Mouse (Mus musculus) forebrain, embryonic 11.5 days (tissue): Measurements from ENCODE around the gene Nmrk2. TPM values are rescaled to one million over a fixed set of nuclear protein-coding genes. Genes with fewer than 3 reads are reported as not detected.
"Not testable (repeated sequence)": the region's sequence is repeated elsewhere in the genome, so short reads cannot be mapped to it uniquely, and the experiment has no call there.

Experiments used
- ATAC-seq: fragments of 200-750 bp; cut with Nextera tagmentation; replicated peaks from 2 replicates; pipeline ENCODE4 v1.8.0; 2017; ENCODE audit warnings: moderate TSS enrichment; ENCODE audit not compliant: low FRiP score
- DNase-seq: peaks from one replicate; pipeline ENCODE4 v3.0.0-alpha.2; 2017; ENCODE audit warnings: low spot score
- H3K27ac ChIP-seq: fragments of 300-500 bp; sonication (generic); 2 replicates; pipeline ENCODE4 v1.5.1; 2014; ENCODE audit warnings: low read depth, low read length
- H3K27me3 ChIP-seq: fragments of 300-500 bp; sonication (generic); 2 replicates; pipeline ENCODE4 v1.6.1; 2014; ENCODE audit warnings: mild to moderate bottlenecking, low read length, mixed read lengths; ENCODE audit not compliant: control insufficient read depth, insufficient read depth
- H3K36me3 ChIP-seq: fragments of 300-500 bp; sonication (generic); 2 replicates; pipeline ENCODE4 v1.6.1; 2014; ENCODE audit warnings: mild to moderate bottlenecking, low read length, moderate library complexity, mixed read lengths; ENCODE audit not compliant: control insufficient read depth, insufficient read depth
- H3K4me1 ChIP-seq: fragments of 300-500 bp; sonication (generic); replicated peaks from 2 replicates; pipeline ENCODE4 v1.6.1; 2014; ENCODE audit warnings: low read length, mixed read lengths; ENCODE audit not compliant: control insufficient read depth, insufficient read depth
- H3K4me2 ChIP-seq: fragments of 300-500 bp; sonication (generic); 2 replicates; pipeline ENCODE4 v1.6.1; 2014; ENCODE audit warnings: low read depth, mild to moderate bottlenecking, low read length, moderate library complexity, mixed read lengths; ENCODE audit not compliant: severe bottlenecking
- H3K4me3 ChIP-seq: fragments of 300-500 bp; sonication (generic); 2 replicates; pipeline ENCODE4 v1.5.1; 2014; ENCODE audit warnings: low read depth, low read length
- H3K9ac ChIP-seq: fragments of 300-500 bp; sonication (generic); 2 replicates; pipeline ENCODE4 v1.6.1; 2014; ENCODE audit warnings: low read length
- H3K9me3 ChIP-seq: fragments of 300-500 bp; sonication (generic); 2 replicates; pipeline ENCODE4 v1.6.1; 2016; ENCODE audit warnings: low read length, mixed read lengths; ENCODE audit not compliant: control insufficient read depth
- WGBS: fragments of 180-500 bp; shearing (Covaris S2); extraction: QIAGEN DNeasy Blood & Tissue Kit; methylation state at CpG from one replicate; pipeline ENCODE4 v1.1.7; 2014; 5-methylcytosine and 5-hydroxymethylcytosine counted together
- polyA plus RNA-seq: library from polyadenylated mRNA; unstranded; fragments of >200 nt; fragmentation: Nextera tagmentation; extraction: Ambion mirVana; gene quantifications from 2 replicates; pipeline ENCODE4 v1.2.1, GENCODE M21; 2014

Gene Nmrk2
- polyA plus RNA-seq, 1 experiment from 2014 or later, result not detected

DNA sequence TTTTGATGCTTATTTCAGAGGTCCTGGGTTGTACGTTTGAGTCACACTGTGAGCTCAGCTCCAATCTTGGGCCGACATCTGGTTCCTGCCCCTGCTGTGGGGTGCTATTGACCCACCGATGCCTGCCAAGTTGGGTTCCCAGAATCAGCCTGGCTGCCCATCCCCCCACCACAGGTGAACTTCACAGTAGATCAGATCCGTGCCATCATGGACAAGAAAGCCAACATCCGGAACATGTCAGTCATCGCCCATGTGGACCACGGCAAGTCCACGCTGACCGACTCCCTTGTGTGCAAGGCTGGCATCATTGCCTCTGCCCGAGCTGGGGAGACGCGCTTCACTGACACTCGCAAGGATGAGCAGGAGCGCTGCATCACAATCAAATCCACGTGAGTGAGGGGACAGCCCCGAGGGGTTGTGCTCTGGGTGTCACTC is 24.3 kb downstream of the Nmrk2 start:
- Histone ChIP-seq H3K4me1 (peaks cover 28% of the 10 kb centered on the region), H3K4me3 (peak overlapping the region; percentile 100), H3K27ac (peak overlapping the region; percentile 77), H3K27me3 (no peaks in the 10 kb centered on the region), H3K9ac (peak overlapping the region; percentile 98), H3K9me3 (no peaks in the 10 kb centered on the region), H3K36me3 (peaks cover 43% of the 10 kb centered on the region), H3K4me2 (peak overlapping the region; percentile 99)
- DNase-seq (no peak), ATAC-seq (no peak)
- WGBS, result 20% methylated on average over 16 of the region's 16 CpGs

DNA sequence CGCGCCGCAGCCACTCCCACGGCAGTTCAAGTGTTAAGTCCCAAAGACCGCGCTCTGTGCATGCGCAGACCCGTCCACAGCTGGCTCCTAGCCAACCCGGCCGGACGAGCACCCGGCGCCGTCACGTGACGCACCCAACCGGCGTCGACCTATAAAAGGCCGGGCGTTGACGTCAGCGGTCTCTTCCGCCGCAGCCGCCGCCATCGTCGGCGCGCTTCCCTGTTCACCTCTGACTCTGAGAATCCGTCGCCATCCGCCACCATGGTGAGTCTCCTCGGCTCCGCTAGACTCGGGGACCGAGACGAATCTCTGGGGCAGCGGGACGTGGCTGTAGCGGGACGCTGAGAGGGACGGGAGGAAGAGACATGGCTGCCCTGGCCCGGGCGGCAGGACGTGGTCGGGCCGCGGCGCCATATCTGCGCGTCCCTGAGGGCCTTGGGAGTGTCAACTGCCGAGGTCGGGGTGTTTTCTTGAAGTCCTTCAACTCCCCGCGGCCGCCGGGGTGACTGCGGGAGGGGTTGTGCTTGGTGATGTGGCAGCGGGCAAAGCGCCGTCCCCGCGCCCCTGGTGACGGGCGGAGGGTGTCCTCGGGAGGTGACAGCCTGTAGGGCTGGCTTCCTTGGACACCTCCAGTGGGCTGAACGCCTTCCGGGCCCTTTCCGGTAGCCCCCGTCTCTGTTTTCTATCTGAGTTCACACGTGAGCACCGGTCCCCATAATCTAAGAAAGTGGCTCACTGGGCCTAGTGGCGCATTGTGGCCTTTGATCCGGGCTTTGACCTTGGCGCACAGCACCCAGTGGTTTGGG is 25.2 kb downstream of the Nmrk2 start, which contains the start of gene Eef2:
Gene Eef2, plus strand, starts transcription at position 166 of the 806 bp plus-strand sequence.
- DNase-seq (peak; percentile 100), ATAC-seq (peak; percentile 84)
- Histone ChIP-seq H3K9me3 (no peaks in the 10 kb centered on the region), H3K27me3 (no peaks in the 10 kb centered on the region), H3K36me3 (peaks cover 39% of the 10 kb centered on the region), H3K27ac (peak within 1 kb of the TSS; percentile 88), H3K4me3 (peak within 1 kb of the TSS; percentile 100), H3K4me2 (peak within 1 kb of the TSS; percentile 99), H3K4me1 (peaks cover 25% of the 10 kb centered on the region), H3K9ac (peak within 1 kb of the TSS; percentile 98)
- under 1% methylated on average over 77 of the region's 77 CpGs for WGBS

DNA sequence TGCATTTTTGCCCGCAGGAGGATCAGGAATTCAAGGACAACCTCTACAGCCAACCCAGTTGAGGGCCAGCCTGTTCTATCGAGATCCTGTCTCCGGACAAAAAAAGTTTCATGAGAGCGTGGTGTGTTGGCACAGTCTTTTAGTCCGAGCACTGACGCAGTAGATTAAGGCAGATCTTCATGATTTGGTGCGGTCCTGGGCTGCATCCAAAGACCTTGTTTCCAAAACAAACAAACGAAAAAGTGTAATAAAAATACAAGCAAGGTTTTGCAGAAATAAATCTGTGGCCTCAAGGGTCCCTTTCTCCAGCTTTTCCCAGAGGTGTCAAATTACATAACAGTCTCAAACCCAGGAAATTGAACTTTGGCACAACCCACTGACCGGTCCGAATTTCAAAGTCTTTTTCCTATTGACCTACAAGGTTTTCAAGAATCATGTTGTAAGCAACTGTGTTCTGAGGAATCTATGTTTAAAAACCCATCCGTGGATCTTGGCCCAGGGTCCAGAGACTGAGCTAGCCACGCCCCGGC is 25.9 kb downstream of the Nmrk2 start:
- H3K4me3 ChIP-seq, result peak overlapping the region; percentile 100
- H3K36me3 ChIP-seq, result peaks cover 32% of the 10 kb centered on the region
- no peak overlapping the region; the same call in 1 of the 2 replicates for H3K9ac ChIP-seq
- peak overlapping the region; percentile 99 for H3K4me2 ChIP-seq
- peak; percentile 11; the same call in 1 of the 2 replicates for ATAC-seq
- peaks cover 25% of the 10 kb centered on the region for H3K4me1 ChIP-seq
- H3K27me3 ChIP-seq, result no peaks in the 10 kb centered on the region
- WGBS, result 10% methylated on average over 13 of the region's 13 CpGs
- no peaks in the 10 kb centered on the region for H3K9me3 ChIP-seq
- peak overlapping the region; percentile 58; the same call in 1 of the 2 replicates for H3K27ac ChIP-seq
- no peak for DNase-seq

DNA sequence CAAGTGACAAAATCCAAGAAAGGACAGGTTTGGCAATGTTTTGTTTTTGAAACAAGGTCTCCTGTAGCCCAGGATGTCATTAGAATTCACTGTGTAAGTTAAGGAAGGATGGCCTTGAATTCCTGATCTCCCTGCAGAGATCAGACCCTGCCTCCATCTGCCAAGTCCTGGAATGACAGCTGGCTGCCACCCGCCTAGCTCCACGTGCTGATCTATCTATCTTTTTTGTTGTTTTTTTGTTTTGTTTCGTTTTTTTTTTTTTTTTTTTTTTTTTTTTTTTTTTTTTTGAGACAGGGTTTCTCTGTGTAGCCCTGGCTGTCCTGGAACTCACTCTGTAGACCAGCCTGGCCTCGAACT is 26.5 kb downstream of the Nmrk2 start:
- WGBS, result 11% methylated on average over 3 of the region's 4 CpGs
- not testable (repeated sequence) for ATAC-seq, H3K9me3 ChIP-seq, H3K27me3 ChIP-seq, DNase-seq
- Histone ChIP-seq H3K4me1 (peaks cover 25% of the 10 kb centered on the region), H3K27ac (peak overlapping the region; percentile 88), H3K36me3 (peaks cover 27% of the 10 kb centered on the region), H3K4me2 (peak overlapping the region; percentile 61; the same call in 1 of the 2 replicates), H3K4me3 (peak overlapping the region; percentile 30), H3K9ac (peak overlapping the region; percentile 68)

DNA sequence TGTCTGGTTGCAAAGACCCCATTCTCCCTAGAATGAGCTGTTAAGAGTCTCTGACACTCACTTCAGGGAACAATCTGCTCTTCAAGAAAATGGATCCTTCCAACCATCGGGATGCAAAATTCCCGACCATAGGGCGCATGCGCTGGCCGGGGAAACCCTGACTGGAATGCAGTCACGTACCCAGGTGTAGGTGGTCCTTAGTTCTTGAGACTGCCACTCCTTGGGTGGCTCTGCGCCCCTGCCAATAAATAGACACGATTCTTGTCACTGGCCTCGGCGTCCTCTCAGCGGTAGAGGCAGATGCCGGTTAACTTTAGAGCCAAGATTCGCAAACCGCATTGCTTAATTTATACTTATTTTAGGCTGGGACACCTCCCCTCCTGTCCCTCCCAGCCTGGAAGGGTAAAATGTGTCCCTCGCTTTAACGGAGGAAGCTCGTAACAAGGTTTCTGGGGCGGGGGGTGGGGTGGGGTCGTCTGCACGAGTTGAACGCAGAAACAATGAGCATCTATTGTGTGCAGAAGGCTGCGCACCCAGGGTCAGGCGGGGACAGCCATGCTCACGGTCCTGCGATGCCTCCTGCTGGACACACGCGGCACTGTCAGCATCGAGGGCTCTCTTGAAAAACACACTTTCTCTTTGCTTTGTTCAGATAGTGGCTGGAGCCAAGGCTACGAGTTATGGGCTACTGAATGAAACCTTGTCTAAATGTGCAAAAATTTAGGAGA is 27.1 kb downstream of the Nmrk2 start:
- Histone ChIP-seq H3K27ac (peak overlapping the region; percentile 88), H3K9ac (peak overlapping the region; percentile 68), H3K4me2 (peak overlapping the region; percentile 61), H3K4me1 (peaks cover 25% of the 10 kb centered on the region), H3K27me3 (no peaks in the 10 kb centered on the region), H3K4me3 (peak overlapping the region; percentile 30), H3K36me3 (peaks cover 22% of the 10 kb centered on the region), H3K9me3 (no peaks in the 10 kb centered on the region)
- ATAC-seq (peak; percentile 65), DNase-seq (peak; percentile 96)
- 2% methylated on average over 29 of the region's 29 CpGs for WGBS

DNA sequence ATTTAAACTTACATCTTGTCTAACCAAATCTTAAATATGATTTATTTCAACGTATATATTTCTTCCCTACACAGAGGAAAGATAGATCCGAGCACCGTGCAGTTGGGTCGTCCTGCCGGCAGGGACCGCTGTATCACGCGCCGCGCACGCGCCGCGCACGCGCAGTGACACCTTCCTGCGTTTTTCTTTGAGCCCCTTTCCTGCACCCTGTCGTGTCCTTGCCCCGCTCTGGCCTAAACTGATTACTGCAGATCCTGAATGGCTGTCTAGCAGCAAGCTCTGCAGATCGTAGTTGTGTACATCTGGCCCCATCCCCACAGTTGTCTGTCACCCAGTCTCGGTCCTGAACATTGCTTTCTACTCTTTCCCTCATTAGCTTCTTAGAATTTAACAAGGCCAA is 28.7 kb downstream of the Nmrk2 start:
- Histone ChIP-seq H3K4me3 (no peak overlapping the region; the same call in 1 of the 2 replicates), H3K27me3 (no peaks in the 10 kb centered on the region), H3K27ac (peak overlapping the region; percentile 80), H3K36me3 (peaks cover 5% of the 10 kb centered on the region), H3K9ac (peak overlapping the region; percentile 4; the same call in 1 of the 2 replicates), H3K9me3 (no peaks in the 10 kb centered on the region), H3K4me1 (peaks cover 23% of the 10 kb centered on the region), H3K4me2 (peak overlapping the region; percentile 0; the same call in 1 of the 2 replicates)
- WGBS, result 4% methylated on average over 21 of the region's 21 CpGs
- DNase-seq, result peak; percentile 90
- ATAC-seq, result peak; percentile 23

DNA sequence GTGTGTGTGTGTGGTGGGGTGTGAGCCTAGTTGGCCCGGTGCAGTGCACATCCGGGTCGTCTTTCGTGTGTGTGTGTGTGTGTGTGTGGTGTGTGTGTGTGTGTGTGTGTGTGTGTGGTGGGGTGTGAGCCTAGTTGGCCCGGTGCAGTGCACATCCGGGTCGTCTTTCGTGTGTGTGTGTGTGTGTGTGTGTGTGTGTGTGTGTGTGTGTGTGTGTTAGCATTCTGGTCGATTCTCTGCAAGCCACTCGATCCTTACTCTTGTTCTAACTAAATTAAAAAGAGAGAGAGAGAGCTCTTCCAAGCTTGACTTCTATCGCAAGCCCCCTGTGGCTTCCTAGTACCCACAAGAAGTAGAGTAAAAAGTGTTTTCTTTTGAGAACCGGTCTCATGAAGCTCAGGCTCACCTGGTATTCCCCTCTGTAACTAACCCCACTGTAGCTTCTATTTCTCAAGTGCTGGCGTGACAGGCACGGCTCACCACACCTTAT is 32.4 kb downstream of the Nmrk2 start:
- not testable (repeated sequence) for H3K9me3 ChIP-seq, H3K27me3 ChIP-seq, H3K36me3 ChIP-seq, ATAC-seq, DNase-seq, H3K4me2 ChIP-seq, H3K9ac ChIP-seq, H3K27ac ChIP-seq, H3K4me3 ChIP-seq
- 49% methylated on average over 9 of the region's 14 CpGs for WGBS
- H3K4me1 ChIP-seq, result peaks cover 12% of the 10 kb centered on the region
